Mouse (Mus musculus): ENCODE measurements around the gene Cryga. TPM values are rescaled to one million over a fixed set of nuclear protein-coding genes. Genes with fewer than 3 reads are reported as not detected.

Cryga gene
- polyA plus RNA-seq (2015; fragmentation: Nextera tagmentation; extraction: Ambion mirVana) = not detected in 2 replicates

- ATAC-seq = no peak
- H3K4me2 ChIP-seq (replicated peaks; ENCODE audit: low read depth) = no peak within 1 kb of the TSS
- TF ChIP-seq CTCF (IDR thresholded peaks at IDR 0.05; ENCODE audit: low read depth) = no peak
- H3K9ac ChIP-seq (ENCODE audit: low read depth, low read length) = no peak within 1 kb of the TSS
- H3K27ac ChIP-seq (ENCODE audit: low read depth, low read length) = no peak within 1 kb of the TSS
- H3K27me3 ChIP-seq (replicated peaks; ENCODE audit: control insufficient read depth, insufficient read depth, low read length) = no peaks in the 10 kb centered on the region
- no peak within 1 kb of the TSS for H3K4me3 ChIP-seq (ENCODE audit: low read depth, low read length)
- no peaks in the 10 kb centered on the region for H3K36me3 ChIP-seq (ENCODE audit: control insufficient read depth, insufficient read depth)
- 91% methylated on average over 11 of the region's 11 CpGs for WGBS
- no peaks in the 10 kb centered on the region for H3K4me1 ChIP-seq (replicated peaks; ENCODE audit: control insufficient read depth, insufficient read depth, low read length)
- no peaks in the 10 kb centered on the region for H3K9me3 ChIP-seq (ENCODE audit: control insufficient read depth)
Measured at GRCm38 (mm10) chr1:65103273-65103672, at the start of gene Cryga. Gene Cryga, minus strand, starts transcription at chr1:65103373.

DNA sequence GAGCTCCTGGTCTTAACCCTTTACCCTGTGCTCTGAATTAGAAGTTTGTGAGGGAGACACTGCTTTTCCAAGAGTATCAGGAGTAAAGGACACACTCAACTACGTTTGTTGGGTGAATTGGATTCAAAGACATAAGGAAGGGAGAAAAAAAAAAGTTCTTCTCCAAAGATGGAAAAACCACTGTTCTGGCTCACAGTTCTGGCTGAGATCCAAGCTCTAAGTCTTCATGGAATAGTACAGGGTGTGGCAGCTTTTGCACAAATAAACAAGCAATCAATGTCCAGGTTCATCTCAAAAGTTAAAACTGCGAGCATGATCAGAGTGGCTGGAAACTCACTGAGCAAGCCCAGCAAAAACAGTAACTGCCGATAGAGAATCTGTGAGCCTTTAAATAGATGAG, 44.8 kb upstream of the Cryga start:
- H3K27me3 ChIP-seq (replicated peaks; ENCODE audit: control insufficient read depth, insufficient read depth, low read length) = no peaks in the 10 kb centered on the region
- H3K4me2 ChIP-seq (replicated peaks; ENCODE audit: low read depth) = no peak overlapping the region
- TF ChIP-seq CTCF (IDR thresholded peaks at IDR 0.05; ENCODE audit: low read depth) = no peak
- 56% methylated on average over 3 of the region's 3 CpGs for WGBS
- H3K9me3 ChIP-seq (ENCODE audit: control insufficient read depth) = no peaks in the 10 kb centered on the region
- no peak overlapping the region for H3K27ac ChIP-seq (ENCODE audit: low read depth, low read length)
- no peaks in the 10 kb centered on the region; the same call in 1 of the 2 replicates for H3K4me1 ChIP-seq (replicated peaks; ENCODE audit: control insufficient read depth, insufficient read depth, low read length)
- no peak for ATAC-seq
- H3K36me3 ChIP-seq (ENCODE audit: control insufficient read depth, insufficient read depth) = no peaks in the 10 kb centered on the region
- H3K9ac ChIP-seq (ENCODE audit: low read depth, low read length) = no peak overlapping the region
- H3K4me3 ChIP-seq (ENCODE audit: low read depth, low read length) = no peak overlapping the region

DNA sequence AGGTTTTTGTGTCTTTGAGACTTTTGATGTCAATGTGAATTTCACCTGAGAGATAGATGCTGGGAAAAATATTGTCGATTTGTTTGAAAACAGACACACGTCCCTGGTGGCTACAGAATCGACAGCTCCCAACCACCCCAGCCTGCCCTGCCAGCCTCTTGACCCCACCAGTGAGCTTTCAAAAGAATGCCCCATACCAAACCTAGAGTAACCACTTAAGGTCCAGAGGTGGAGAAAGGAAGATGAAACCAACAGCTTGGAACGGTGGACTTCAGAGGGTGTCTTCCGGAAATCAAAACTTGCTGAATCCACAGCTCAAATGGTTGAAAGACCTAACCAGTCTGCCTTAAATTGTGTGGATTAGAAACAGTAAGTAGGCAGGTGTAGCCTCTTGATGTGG, 44.2 kb upstream of the Cryga start:
- Histone ChIP-seq H3K27me3 (replicated peaks; ENCODE audit: control insufficient read depth, insufficient read depth, low read length) (no peaks in the 10 kb centered on the region), H3K4me2 (replicated peaks; ENCODE audit: low read depth) (no peak overlapping the region), H3K36me3 (ENCODE audit: control insufficient read depth, insufficient read depth) (no peaks in the 10 kb centered on the region), H3K9ac (ENCODE audit: low read depth, low read length) (no peak overlapping the region), H3K4me3 (ENCODE audit: low read depth, low read length) (no peak overlapping the region), H3K4me1 (replicated peaks; ENCODE audit: control insufficient read depth, insufficient read depth, low read length) (no peaks in the 10 kb centered on the region; the same call in 1 of the 2 replicates), H3K27ac (ENCODE audit: low read depth, low read length) (peak overlapping the region; percentile 1; the same call in 1 of the 2 replicates), H3K9me3 (ENCODE audit: control insufficient read depth) (no peaks in the 10 kb centered on the region)
- 90% methylated on average over 5 of the region's 5 CpGs for WGBS
- ATAC-seq = no peak
- no peak for TF ChIP-seq CTCF (IDR thresholded peaks at IDR 0.05; ENCODE audit: low read depth)

DNA sequence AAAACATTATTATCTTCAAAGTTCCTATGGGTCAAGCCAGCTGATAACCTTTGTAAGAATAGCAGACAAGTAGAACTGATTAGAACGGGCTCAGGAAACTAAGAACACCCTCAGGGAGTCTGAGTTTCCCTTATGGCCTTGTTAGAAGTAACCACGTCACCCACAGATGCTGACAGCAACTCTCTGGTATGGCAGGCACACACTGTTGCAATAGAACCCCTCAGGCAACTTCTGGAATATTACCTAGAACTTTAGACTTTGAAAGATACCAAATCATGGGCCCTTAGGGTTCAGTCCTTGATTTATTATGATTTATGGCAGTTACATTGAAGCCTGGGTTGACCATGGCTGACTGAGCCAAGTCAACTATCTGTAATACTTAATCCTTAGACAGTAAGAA, 43.4 kb upstream of the Cryga start:
- H3K4me3 ChIP-seq (ENCODE audit: low read depth, low read length) = no peak overlapping the region
- no peak overlapping the region for H3K9ac ChIP-seq (ENCODE audit: low read depth, low read length)
- H3K9me3 ChIP-seq (ENCODE audit: control insufficient read depth) = no peaks in the 10 kb centered on the region
- H3K27me3 ChIP-seq (replicated peaks; ENCODE audit: control insufficient read depth, insufficient read depth, low read length) = no peaks in the 10 kb centered on the region
- H3K4me1 ChIP-seq (replicated peaks; ENCODE audit: control insufficient read depth, insufficient read depth, low read length) = no peaks in the 10 kb centered on the region; the same call in 1 of the 2 replicates
- WGBS = 26% methylated on average over 2 of the region's 2 CpGs
- H3K36me3 ChIP-seq (ENCODE audit: control insufficient read depth, insufficient read depth) = no peaks in the 10 kb centered on the region
- peak; percentile 95 for ATAC-seq
- no peak overlapping the region for H3K4me2 ChIP-seq (replicated peaks; ENCODE audit: low read depth)
- no peak for TF ChIP-seq CTCF (IDR thresholded peaks at IDR 0.05; ENCODE audit: low read depth)
- H3K27ac ChIP-seq (ENCODE audit: low read depth, low read length) = no peak overlapping the region

DNA sequence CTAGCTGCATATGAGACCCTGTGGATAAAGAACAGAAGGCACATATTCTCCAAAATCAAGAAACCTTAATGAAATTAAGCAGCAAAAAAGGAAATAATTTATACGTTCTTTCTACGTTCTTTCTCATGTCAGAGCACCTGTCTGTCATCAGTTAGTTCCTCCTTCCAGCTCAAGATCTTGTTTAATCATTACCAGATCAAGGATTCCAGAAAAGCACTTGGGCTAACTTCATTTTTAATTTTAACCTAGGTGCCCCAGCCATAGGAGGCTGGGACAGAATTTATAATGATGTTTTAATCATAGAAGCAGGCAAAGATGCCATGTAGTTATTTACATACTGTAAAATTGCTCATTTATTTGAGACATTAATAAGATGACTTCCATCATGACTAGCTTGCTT, 41.6 kb upstream of the Cryga start:
- Histone ChIP-seq H3K4me3 (ENCODE audit: low read depth, low read length) (no peak overlapping the region), H3K9me3 (ENCODE audit: control insufficient read depth) (no peaks in the 10 kb centered on the region), H3K4me1 (replicated peaks; ENCODE audit: control insufficient read depth, insufficient read depth, low read length) (no peaks in the 10 kb centered on the region; the same call in 1 of the 2 replicates), H3K9ac (ENCODE audit: low read depth, low read length) (no peak overlapping the region), H3K4me2 (replicated peaks; ENCODE audit: low read depth) (no peak overlapping the region), H3K36me3 (ENCODE audit: control insufficient read depth, insufficient read depth) (no peaks in the 10 kb centered on the region), H3K27me3 (replicated peaks; ENCODE audit: control insufficient read depth, insufficient read depth, low read length) (no peaks in the 10 kb centered on the region), H3K27ac (ENCODE audit: low read depth, low read length) (no peak overlapping the region)
- TF ChIP-seq CTCF (IDR thresholded peaks at IDR 0.05; ENCODE audit: low read depth) = no peak
- ATAC-seq = no peak
- WGBS = 65% methylated on average over 2 of the region's 2 CpGs

GRCm38 (mm10) chr1:65137560-65137959, 34.4 kb upstream of the Cryga start:
- Histone ChIP-seq H3K4me3 (ENCODE audit: low read depth, low read length) (no peak overlapping the region), H3K9me3 (ENCODE audit: control insufficient read depth) (no peaks in the 10 kb centered on the region), H3K4me2 (replicated peaks; ENCODE audit: low read depth) (no peak overlapping the region), H3K4me1 (replicated peaks; ENCODE audit: control insufficient read depth, insufficient read depth, low read length) (no peaks in the 10 kb centered on the region), H3K27me3 (replicated peaks; ENCODE audit: control insufficient read depth, insufficient read depth, low read length) (no peaks in the 10 kb centered on the region), H3K9ac (ENCODE audit: low read depth, low read length) (no peak overlapping the region), H3K36me3 (ENCODE audit: control insufficient read depth, insufficient read depth) (no peaks in the 10 kb centered on the region), H3K27ac (ENCODE audit: low read depth, low read length) (no peak overlapping the region)
- no peak for ATAC-seq
- 73% methylated on average over 6 of the region's 6 CpGs for WGBS
- TF ChIP-seq CTCF (IDR thresholded peaks at IDR 0.05; ENCODE audit: low read depth) = no peak

GRCm38 (mm10) chr1:65132833-65133232, 29.7 kb upstream of the Cryga start:
- Histone ChIP-seq H3K9me3 (ENCODE audit: control insufficient read depth) (no peaks in the 10 kb centered on the region), H3K4me2 (replicated peaks; ENCODE audit: low read depth) (no peak overlapping the region), H3K9ac (ENCODE audit: low read depth, low read length) (no peak overlapping the region), H3K36me3 (ENCODE audit: control insufficient read depth, insufficient read depth) (no peaks in the 10 kb centered on the region), H3K4me3 (ENCODE audit: low read depth, low read length) (no peak overlapping the region), H3K27ac (ENCODE audit: low read depth, low read length) (no peak overlapping the region), H3K27me3 (replicated peaks; ENCODE audit: control insufficient read depth, insufficient read depth, low read length) (no peaks in the 10 kb centered on the region), H3K4me1 (replicated peaks; ENCODE audit: control insufficient read depth, insufficient read depth, low read length) (no peaks in the 10 kb centered on the region)
- TF ChIP-seq CTCF (IDR thresholded peaks at IDR 0.05; ENCODE audit: low read depth) = no peak
- WGBS = 89% methylated on average over 1 of the region's 1 CpGs
- ATAC-seq = no peak
